Mouse (Mus musculus) small intestine, adult 2 months (tissue): ENCODE results near the gene Hoxd10. TPM values are rescaled to one million over a fixed set of nuclear protein-coding genes. Genes with fewer than 3 reads are reported as not detected.

ENCODE experiments used
- H3K27ac ChIP-seq: fragments of 200-500 bp; 2 replicates; pipeline ENCODE4 v1.5.1; 2012; ENCODE audit warnings: low read depth, low read length, control low read depth, inconsistent platforms; ENCODE audit not compliant: insufficient read depth
- H3K27me3 ChIP-seq: fragments of 200-500 bp; 2 replicates; pipeline ENCODE4 v1.6.1; 2012; ENCODE audit warnings: mild to moderate bottlenecking, moderate library complexity, low read length, inconsistent platforms; ENCODE audit not compliant: control insufficient read depth, insufficient read depth
- H3K36me3 ChIP-seq: fragments of 200-500 bp; 2 replicates; pipeline ENCODE4 v1.6.1; 2012; ENCODE audit warnings: mild to moderate bottlenecking, low read length, control low read depth, inconsistent platforms; ENCODE audit not compliant: control insufficient read depth, insufficient read depth
- H3K4me1 ChIP-seq: fragments of 200-500 bp; 2 replicates; pipeline ENCODE4 v1.6.1; 2012; ENCODE audit warnings: low read length, inconsistent platforms, mixed read lengths; ENCODE audit not compliant: control insufficient read depth, insufficient read depth, insufficient read length
- H3K4me3 ChIP-seq: fragments of 200-500 bp; 2 replicates; pipeline ENCODE4 v1.5.1; 2012; ENCODE audit warnings: low read depth, mild to moderate bottlenecking, control low read depth, inconsistent platforms, low read length, moderate library complexity
- CTCF ChIP-seq: fragments of 200-500 bp; IDR thresholded peaks from 2 replicates; pipeline ENCODE4 v1.5.1; 2012; ENCODE audit warnings: low read depth, mild to moderate bottlenecking, control low read depth, inconsistent platforms, low read length, moderate library complexity, mixed read lengths; ENCODE audit not compliant: insufficient replicate concordance, insufficient read length; ENCODE audit errors: extremely low read depth
- POLR2A ChIP-seq: fragments of 200-500 bp; IDR thresholded peaks from 2 replicates; pipeline ENCODE4 v1.6.1; 2012; ENCODE audit warnings: low read depth, mild to moderate bottlenecking, control low read depth, inconsistent platforms, low read length, moderate library complexity
- WGBS: fragments of 180-500 bp; shearing (Covaris S2); methylation state at CpG from one replicate; pipeline ENCODE4 v1.1.7; 2018; 5-methylcytosine and 5-hydroxymethylcytosine counted together
- polyA plus RNA-seq: library from polyadenylated mRNA; depleted of rRNA; stranded (reverse); fragments of >200 nt; gene quantifications from 2 replicates; pipeline ENCODE4 v1.2.3, GENCODE M21; 2012

Hoxd10 gene
- polyA plus RNA-seq, 1 experiment = not detected

GRCm38 (mm10) chr2:74672481-74673362 lies 19.0 kb upstream of the Hoxd10 start:
- no peak for TF ChIP-seq POLR2A
- TF ChIP-seq CTCF = peak; percentile 67
- Histone ChIP-seq H3K4me3 (peak overlapping the region; percentile 54), H3K27me3 (peaks cover 84% of the 10 kb centered on the region), H3K4me1 (peaks cover 10% of the 10 kb centered on the region), H3K27ac (no peak overlapping the region), H3K36me3 (no peaks in the 10 kb centered on the region)
- 9% methylated on average over 40 of the region's 40 CpGs for WGBS

- no peak overlapping the region for H3K4me3 ChIP-seq
- no peaks in the 10 kb centered on the region for H3K36me3 ChIP-seq
- no peak overlapping the region for H3K27ac ChIP-seq
- peaks cover 4% of the 10 kb centered on the region; the same call in 1 of the 2 replicates for H3K4me1 ChIP-seq
- TF ChIP-seq CTCF (no peak), POLR2A (no peak)
- H3K27me3 ChIP-seq = peaks cover 83% of the 10 kb centered on the region
- 5% methylated on average over 24 of the region's 24 CpGs for WGBS
Observed at GRCm38 (mm10) chr2:74673835-74674425, 17.8 kb upstream of the Hoxd10 start.

GRCm38 (mm10) chr2:74674881-74675665 lies 16.7 kb upstream of the Hoxd10 start, which contains the start of gene Hoxd12:
Gene Hoxd12 (plus strand): TSS chr2:74675013.
- H3K27ac ChIP-seq = no peak within 1 kb of the TSS
- no peak within 1 kb of the TSS for H3K4me3 ChIP-seq
- no peaks in the 10 kb centered on the region for H3K36me3 ChIP-seq
- TF ChIP-seq CTCF (no peak), POLR2A (no peak)
- 8% methylated on average over 47 of the region's 47 CpGs for WGBS
- H3K4me1 ChIP-seq = peaks cover 6% of the 10 kb centered on the region; the same call in 1 of the 2 replicates
- peaks cover 83% of the 10 kb centered on the region for H3K27me3 ChIP-seq

- peaks cover 86% of the 10 kb centered on the region for H3K27me3 ChIP-seq
- peaks cover 6% of the 10 kb centered on the region; the same call in 1 of the 2 replicates for H3K4me1 ChIP-seq
- TF ChIP-seq POLR2A (no peak), CTCF (no peak)
- 13% methylated on average over 24 of the region's 24 CpGs for whole genome bisulfite sequencing
- H3K4me3 ChIP-seq = no peak overlapping the region
- no peaks in the 10 kb centered on the region for H3K36me3 ChIP-seq
- H3K27ac ChIP-seq = no peak overlapping the region
Observed at GRCm38 (mm10) chr2:74675666-74676282, 15.9 kb upstream of the Hoxd10 start.

GRCm38 (mm10) chr2:74676376-74677052 lies 15.2 kb upstream of the Hoxd10 start:
- Histone ChIP-seq H3K4me1 (peaks cover 6% of the 10 kb centered on the region; the same call in 1 of the 2 replicates), H3K4me3 (no peak overlapping the region), H3K27me3 (peaks cover 92% of the 10 kb centered on the region), H3K36me3 (no peaks in the 10 kb centered on the region), H3K27ac (no peak overlapping the region)
- TF ChIP-seq POLR2A = no peak
- WGBS = 9% methylated on average over 9 of the region's 9 CpGs

- H3K4me1 ChIP-seq = peaks cover 6% of the 10 kb centered on the region
- TF ChIP-seq CTCF (no peak), POLR2A (no peak)
- H3K4me3 ChIP-seq = no peak overlapping the region
- no peaks in the 10 kb centered on the region for H3K36me3 ChIP-seq
- 26% methylated on average over 2 of the region's 2 CpGs for WGBS
- H3K27me3 ChIP-seq = peaks cover 93% of the 10 kb centered on the region
- H3K27ac ChIP-seq = no peak overlapping the region
Observed at GRCm38 (mm10) chr2:74677106-74677505, 14.6 kb upstream of the Hoxd10 start.
